Mouse (Mus musculus) kidney, postnatal 25 days (tissue): ENCODE results near the gene Nrf1.

Source experiments
- DNase-seq, 2 experiments: peaks; one replicate each; pipeline ENCODE4 v3.0.0; 2021; ENCODE audit warnings: mixed read lengths in 2 of 2

Nrf1 gene

GRCm38 (mm10) chr6:30150471-30150870, 102.7 kb downstream of the Nrf1 start:
- DNase-seq: no peak

GRCm38 (mm10) chr6:30152163-30152562, 104.4 kb downstream of the Nrf1 start:
- no peak for DNase-seq

DNA sequence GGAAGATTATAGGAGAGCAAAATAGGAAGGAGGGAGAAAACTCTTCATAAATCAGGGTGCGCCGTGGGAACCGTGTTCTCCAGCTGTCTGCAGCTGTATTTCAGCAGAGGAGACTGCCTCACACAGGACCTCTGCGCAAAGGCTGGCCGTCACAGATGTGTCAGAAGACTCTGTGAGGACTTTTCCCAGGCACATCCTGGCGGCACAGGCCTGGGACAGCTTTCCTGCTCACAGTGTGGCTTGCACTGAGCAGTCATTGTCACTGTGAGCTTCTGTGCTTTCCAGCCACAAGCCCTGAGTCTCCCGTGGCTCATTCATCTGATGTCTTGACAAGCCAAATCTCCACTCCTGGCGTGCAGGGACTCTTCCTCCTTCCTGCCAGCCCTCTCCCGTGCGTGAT, 104.9 kb downstream of the Nrf1 start:
- DNase-seq: no peak

DNA sequence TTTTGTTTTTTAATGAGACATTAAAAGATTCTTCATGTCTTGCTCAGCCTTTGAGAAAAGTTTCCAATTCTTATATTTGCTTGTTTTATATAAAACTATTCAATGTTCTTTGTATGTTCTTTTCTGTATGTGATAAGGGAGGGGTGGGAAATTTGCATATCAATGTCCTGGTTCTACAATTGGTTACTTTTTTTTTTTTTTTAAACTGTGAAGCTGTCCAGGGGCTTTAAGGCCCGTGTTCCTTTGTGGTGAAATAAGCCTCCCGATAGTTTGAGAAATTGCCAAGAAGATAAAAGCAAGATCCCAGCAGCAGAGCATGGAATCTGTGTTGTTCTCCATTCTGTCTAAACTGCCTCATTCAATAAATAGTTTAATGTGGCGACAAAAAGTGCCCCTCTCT, 105.3 kb downstream of the Nrf1 start:
- DNase-seq: no peak

DNA sequence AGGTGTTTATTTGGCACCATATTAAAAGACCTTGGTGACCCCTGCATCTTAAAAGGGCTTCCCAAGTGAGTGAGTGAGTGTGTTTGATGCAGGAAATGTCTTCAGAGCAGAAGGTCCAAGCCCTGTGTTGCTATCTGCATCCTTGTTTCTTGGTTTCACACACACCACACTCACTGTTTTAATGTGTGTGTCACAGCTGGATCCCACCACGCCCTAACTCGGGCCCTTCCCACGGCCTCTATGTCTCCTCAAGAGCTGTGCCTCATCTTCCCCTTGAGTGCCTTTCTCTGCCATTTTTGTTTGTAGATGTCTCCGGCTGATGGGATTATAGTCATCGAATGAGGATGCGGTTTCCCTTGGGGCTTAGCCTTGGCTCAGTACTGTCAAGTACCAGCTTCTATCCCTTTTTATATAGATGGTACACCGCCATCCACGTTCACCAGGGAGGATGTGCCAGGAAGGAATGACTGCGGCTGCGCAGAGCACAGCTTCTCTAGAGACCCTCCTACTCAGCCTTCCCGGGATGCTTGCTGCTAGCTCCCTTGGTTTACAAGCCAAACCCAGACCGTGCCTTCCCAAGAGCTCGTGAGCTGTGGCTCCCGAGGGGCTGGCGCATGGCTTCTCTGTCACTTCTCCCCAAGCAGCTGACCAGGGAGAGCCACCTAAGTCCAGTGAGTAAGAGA, 106.1 kb downstream of the Nrf1 start:
- DNase-seq: no peak

GRCm38 (mm10) chr6:30159516-30160045, 111.8 kb downstream of the Nrf1 start:
- DNase-seq: no peak

GRCm38 (mm10) chr6:30160408-30160807, 112.6 kb downstream of the Nrf1 start:
- DNase-seq: no peak

- DNase-seq: no peak
Measured at GRCm38 (mm10) chr6:30161618-30162017, 113.8 kb downstream of the Nrf1 start.

- DNase-seq: no peak
Measured at GRCm38 (mm10) chr6:30162091-30162490, 114.3 kb downstream of the Nrf1 start.

DNA sequence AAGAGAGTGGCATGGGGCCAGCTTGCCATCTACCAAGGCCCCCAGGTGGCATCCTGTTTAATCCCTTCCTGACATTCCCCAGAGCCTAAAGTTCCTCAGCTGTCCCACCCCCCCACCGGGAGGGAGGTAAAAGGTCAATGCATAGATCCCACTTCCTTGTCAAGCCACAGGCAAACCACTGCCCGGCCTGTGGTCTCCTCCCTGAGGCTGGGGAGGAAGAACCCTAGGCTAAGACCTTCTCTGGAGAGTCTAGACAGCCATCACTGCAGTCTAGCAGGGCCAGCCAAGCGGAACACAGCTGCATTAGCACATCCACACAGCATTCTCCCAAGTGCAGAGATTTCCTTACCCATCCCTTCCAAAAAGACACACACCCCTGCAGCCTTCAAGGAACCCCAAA, 118.6 kb downstream of the Nrf1 start:
- no peak for DNase-seq

DNA sequence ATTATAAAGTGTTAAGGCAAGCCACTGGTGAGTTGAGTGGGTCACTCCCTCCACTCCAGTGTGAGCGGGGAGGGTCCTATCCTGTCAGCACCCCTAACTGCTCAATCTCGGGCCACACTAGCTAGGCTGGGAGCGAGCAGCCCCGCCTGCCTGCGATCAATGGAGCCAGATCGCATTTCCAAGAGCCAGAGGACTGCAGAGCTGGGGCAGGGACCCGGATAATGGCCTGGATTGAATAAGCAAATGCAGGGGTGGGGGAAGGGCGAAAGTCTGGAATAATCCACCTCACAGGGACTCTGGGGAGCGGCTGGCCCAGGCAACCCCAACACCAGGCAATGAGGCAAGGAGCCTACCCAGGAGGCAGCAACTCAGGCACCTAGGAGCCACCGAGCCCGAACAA, 119.4 kb downstream of the Nrf1 start:
- DNase-seq: no peak

- DNase-seq: no peak
Measured at GRCm38 (mm10) chr6:30168275-30168674, 120.5 kb downstream of the Nrf1 start.

DNA sequence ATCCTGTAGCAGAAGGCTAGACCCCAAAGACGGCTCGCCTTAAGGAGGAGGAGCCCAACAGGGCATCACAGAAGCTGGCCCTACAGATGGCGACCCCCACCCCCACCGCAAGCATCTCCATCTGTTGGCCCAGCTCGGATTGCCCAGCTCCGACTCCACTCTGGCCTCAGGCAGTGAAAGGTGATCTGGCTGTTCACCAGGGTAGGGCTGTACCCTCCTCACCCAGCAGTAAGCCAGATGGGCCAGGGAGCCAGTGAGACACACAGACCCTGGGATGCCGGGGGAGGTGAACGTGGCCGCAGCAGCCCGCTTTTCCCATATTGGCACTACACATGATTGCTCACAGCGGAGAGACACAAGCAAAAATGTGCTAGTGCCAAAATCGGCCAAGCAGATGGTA, 121.4 kb downstream of the Nrf1 start:
- no peak for DNase-seq

DNA sequence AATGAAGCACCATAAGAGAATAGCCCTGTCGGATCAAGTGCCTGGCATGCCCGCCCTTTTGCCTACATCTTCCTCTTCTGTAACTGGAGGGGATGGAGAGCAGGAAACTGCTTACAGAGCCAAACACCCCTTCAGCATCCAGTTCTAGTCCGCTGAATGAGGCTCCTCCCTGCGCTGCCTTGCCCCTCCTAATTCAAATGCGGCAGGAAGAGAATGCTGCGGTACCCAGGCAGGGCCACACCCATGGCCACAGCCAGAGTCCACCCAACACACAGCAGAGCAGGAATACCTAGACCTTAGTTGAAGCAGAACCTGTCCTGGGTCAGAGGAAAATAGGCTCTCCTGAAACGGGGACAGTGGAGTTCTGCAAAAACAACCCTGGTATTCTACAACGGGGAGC, 123.4 kb downstream of the Nrf1 start:
- no peak for DNase-seq

- DNase-seq: no peak
Measured at GRCm38 (mm10) chr6:30171967-30172366, 124.2 kb downstream of the Nrf1 start.

DNA sequence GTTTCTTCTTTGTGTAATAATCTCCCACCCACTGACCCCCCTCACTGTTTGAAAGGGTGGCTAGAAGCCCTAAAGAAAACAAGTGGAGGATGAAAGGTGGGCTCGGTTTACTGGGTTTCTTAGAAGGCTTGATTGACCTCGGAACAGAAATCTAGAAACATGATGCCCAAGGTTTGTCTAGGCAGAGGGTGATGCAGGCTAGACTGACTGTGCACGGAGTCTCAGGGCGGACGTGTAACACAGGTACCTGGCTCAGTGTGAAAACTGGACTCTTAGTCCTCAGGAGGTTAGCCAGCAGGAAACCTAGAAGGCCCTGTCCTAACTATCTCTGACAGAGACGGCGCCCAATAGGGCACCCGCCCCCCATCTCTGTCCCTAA, 124.6 kb downstream of the Nrf1 start:
- DNase-seq: no peak

- peak in 1 of 2 experiments; percentile 14 for DNase-seq
Measured at GRCm38 (mm10) chr6:30172820-30173550, 125.2 kb downstream of the Nrf1 start.

DNA sequence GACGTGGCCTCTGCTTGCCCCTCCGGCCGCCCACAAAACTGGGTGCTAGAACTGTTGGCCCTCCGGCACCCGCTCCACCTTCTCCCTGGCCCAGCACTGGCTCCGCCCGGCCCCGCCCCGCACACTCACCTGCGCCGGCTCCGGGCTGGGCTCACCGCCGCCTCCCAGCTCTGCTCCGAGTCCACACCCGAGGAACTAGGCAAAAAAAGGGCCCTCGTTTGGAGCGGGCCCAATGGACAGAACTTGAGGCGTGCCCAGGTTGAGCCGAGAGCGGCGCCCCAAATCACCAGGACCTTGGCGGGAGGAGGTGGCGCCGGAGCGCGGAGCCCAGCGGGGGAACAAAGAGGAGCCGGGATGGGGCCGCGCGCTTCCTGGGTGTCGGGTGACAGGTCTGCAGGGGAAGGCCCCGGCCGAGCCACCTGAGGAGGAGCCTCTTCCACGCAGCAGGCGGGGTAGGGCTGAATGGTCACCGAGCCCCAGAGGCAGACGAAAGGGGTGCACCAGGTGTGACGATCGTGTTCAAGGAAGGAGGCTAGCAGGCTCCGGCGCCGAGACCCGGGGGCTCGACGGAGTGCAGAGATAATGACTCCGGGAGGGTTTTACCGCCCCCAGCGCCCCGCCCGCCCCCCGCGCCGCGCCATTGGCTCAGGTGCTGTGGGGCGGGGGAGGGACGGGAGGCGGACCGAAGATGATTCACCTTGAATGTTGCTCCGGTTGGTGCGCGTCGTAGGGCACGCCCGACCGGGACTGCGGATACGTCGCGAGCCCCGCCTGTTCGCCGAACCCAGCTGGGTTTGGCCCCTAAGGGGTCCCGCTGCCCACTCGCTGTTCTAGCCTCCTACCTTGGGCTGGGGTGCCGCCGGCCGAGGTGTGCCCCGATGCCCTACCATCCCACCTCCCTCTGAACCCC, 126.0 kb downstream of the Nrf1 start:
- peak; percentile 51 to 75 for DNase-seq

DNA sequence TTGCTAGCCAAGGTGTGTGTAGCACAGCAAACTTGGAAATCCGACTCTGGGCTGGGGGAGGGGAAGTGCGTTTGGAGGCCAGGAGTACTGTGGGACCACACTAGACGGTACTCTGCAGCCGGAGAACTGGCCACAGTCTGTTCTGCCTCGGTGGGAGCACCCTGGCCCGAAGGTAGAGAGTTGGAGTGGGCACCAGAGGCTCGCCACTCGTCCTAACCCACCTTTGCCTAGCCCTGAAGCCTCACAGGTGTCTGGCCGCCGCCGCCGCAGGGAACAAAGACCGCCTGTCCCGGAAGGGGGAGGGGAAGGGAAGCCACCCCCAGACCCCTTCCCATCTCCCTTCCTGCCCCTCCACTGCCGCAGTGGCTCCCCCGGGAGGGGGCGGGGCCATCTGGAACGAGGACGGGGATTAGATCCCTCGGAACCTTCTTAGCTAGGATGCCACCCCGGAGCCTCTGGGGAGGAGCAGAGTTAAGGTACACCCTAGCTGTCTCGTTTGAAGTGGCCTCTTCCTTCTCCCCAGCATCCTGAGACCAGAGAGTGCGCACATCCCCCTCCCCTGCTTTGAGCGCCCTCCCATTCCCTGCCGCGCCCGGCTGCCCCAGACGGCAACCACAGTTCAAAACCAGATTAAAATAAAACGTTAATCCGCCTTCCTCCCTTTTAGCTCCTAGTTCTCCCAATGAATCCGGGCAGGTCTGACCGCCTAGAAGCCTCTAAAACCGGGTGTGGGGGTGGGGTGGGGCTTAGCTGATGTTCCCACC, 126.9 kb downstream of the Nrf1 start:
- DNase-seq: no peak

DNA sequence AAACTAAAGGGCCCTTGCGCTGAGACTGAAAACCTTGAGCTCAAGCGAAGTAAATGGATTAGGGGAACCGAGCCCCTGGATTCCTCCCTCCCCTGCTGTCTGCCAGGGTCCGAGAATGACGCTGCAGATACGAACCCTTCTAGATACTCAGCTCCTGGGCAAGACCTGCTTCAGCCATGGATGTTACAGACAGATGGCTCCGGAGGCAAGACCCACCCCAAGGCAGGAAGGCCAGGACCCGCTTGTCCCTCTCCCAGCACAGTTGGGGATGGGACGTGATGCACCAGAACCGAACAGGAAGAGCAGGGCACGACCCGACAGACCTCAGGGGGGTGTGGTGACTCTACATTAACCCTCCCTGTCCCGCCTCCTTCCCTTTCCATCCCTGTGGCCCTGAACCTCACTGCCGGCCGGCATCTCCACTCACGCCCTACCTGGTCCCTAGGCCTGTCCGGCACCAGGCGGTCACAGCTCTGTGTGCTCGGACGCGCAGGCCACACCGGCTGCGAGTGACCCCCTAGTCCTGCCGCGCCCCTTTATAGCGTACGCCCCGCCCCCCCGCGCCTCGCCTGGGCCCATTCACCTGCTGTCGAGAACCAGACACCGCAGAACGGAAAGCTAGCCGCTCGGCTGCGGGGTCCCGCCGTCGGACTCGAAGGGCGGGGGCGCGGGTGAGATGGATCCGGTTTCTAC, 127.6 kb downstream of the Nrf1 start:
- DNase-seq: no peak

DNA sequence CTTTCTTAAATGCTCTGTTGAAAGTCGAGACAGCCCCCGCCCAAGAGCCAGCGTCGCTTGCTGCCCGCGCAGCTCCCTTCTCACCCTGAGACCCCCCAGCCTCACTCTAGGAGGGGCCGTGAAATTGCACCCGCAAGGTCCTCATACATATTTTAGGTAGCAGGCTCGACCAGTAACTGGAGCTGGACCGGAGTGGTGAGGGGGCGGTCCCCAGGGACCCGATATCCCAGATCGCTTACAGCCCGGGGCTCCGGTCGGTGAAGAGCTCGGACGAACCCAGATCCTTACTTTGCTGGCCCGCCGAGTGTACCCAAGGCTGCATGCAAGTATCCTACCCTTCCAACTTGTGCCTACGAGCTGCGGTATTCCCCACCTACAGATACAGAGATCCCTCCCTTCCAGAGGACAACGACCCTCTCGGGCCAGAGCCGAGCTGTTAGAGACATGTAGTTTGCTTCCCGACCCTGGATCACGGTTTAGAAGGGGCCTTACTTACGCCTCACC, 128.2 kb downstream of the Nrf1 start:
- DNase-seq: no peak

DNA sequence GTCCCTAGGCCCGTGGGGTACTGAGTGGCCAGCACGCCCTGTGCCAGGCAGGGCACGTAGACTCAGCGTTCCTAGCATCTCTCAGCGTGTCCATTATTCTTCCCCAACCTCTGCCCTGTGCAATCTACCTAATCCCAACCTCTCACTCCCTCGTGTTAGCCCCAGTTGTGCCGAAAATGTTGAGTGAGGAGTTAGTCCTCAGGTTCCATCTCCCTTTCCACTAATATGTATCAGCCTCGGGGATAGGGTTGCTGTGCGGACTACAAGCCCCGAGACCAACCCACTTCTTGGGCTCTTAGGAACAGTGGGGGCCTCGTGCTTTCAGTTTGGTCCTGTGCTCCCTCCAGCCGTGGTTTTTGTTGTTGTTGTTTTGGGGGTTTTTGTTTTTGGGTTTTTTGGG, 128.7 kb downstream of the Nrf1 start:
- no peak for DNase-seq
